Mouse (Mus musculus): ENCODE data around the gene Yipf7. TPM values are rescaled to one million over a fixed set of nuclear protein-coding genes. Genes with fewer than 3 reads are reported as not detected.

Yipf7 gene
- polyA plus RNA-seq, 1 experiment: not detected

DNA sequence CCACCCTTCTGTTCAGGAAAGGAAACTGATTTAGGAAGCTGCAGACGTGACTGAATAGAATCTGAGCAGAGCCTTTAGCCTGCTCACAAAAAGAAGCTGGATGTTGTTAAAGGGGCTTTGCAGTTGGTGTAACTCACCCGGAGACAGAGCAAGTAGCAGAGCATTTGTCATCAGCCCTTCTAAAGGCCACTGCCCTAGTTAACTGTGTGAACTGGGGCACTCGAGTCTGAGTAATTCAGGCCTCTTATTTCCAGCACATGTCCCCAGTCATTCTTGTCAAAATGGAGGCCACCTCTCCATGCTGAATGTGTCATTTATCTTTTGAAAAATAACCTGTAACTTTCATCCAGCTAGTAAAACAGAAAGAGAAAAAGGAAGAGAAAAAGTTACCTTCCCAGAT lies 30.8 kb downstream of the Yipf7 start:
- Histone ChIP-seq H3K4me1 (ENCODE audit: control insufficient read depth, insufficient read depth, low read length) (no peaks in the 10 kb centered on the region), H3K27ac (ENCODE audit: insufficient read depth, low read depth, low read length) (no peak overlapping the region), H3K4me3 (ENCODE audit: insufficient read depth, low read length) (no peak overlapping the region)
- TF ChIP-seq CTCF (IDR thresholded peaks at IDR 0.05; ENCODE audit: low read depth, low read length) (no peak), POLR2A (IDR thresholded peaks at IDR 0.05; ENCODE audit: borderline replicate concordance, low read depth, low read length) (no peak)

DNA sequence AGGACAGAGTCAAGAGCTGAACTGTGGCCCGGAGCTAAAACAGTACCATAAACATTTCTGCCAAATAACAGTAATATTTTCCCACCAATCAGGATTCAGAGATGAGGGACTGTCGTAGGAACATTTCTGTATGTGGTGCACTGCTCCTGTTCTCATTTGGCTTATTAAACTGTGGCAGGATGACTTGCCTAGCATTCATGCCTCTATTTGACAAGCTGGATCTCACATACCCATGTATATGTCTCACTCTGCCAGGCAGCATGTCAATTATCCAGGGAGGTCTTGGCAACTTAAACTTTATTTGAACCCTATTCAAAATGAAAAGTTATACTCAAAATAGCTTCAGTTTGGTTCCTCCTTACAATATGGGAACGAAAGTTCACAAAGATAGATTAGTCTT lies 35.4 kb downstream of the Yipf7 start:
- TF ChIP-seq POLR2A (IDR thresholded peaks at IDR 0.05; ENCODE audit: borderline replicate concordance, low read depth, low read length) (no peak), CTCF (IDR thresholded peaks at IDR 0.05; ENCODE audit: low read depth, low read length) (no peak)
- H3K27ac ChIP-seq (ENCODE audit: insufficient read depth, low read depth, low read length): no peak overlapping the region
- H3K4me3 ChIP-seq (ENCODE audit: insufficient read depth, low read length): no peak overlapping the region
- H3K4me1 ChIP-seq (ENCODE audit: control insufficient read depth, insufficient read depth, low read length): no peaks in the 10 kb centered on the region

DNA sequence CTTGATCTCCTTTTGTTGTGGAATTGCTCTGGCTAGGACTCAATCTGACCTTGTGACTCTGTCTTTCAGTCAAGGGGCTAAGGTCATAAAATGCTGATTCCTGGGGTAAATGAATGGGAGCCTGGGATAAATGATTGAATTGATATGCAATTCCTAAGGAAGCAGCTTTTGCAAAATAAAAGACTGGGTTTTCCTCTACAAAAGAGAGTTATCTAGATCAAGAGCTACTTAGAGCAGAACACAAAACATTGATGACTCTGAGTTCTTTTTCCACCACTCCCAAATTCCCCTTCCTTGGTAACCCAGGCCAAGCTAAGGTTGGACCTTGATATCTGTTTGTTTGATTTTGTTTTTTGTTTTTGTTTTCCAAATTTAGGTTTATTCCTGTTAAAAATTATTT lies 53.4 kb downstream of the Yipf7 start:
- no peaks in the 10 kb centered on the region for H3K4me1 ChIP-seq (ENCODE audit: control insufficient read depth, insufficient read depth, low read length)
- H3K27ac ChIP-seq (ENCODE audit: insufficient read depth, low read depth, low read length): no peak overlapping the region
- no peak overlapping the region for H3K4me3 ChIP-seq (ENCODE audit: insufficient read depth, low read length)
- TF ChIP-seq POLR2A (IDR thresholded peaks at IDR 0.05; ENCODE audit: borderline replicate concordance, low read depth, low read length): no peak
- no peak for TF ChIP-seq CTCF (IDR thresholded peaks at IDR 0.05; ENCODE audit: low read depth, low read length)

DNA sequence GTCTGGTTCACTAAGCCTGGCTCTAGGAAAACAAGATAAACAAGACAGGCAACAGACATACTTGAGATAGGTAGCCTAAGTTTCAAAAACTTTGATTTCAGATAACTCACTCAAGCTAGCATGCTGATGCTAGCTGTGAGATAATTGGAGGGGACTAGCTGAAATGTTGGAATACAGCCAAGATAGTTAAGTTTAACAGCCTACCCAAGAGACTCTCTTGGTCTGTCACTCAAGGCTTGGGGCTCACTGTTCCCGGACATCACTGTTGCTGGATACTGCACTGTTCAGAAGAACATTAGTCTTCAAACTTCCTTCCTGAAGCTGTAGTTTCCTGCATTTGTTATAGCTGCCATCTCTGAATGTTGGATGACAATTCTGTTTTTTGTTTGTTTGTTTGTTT lies 74.9 kb downstream of the Yipf7 start:
- TF ChIP-seq POLR2A (IDR thresholded peaks at IDR 0.05; ENCODE audit: borderline replicate concordance, low read depth, low read length) (no peak), CTCF (IDR thresholded peaks at IDR 0.05; ENCODE audit: low read depth, low read length) (no peak)
- Histone ChIP-seq H3K4me1 (ENCODE audit: control insufficient read depth, insufficient read depth, low read length) (no peaks in the 10 kb centered on the region), H3K4me3 (ENCODE audit: insufficient read depth, low read length) (no peak overlapping the region), H3K27ac (ENCODE audit: insufficient read depth, low read depth, low read length) (no peak overlapping the region)

Other genes starting within 250 kb of the Yipf7 start
- gene Kctd8, start 201.0 kb downstream of the Yipf7 start, polyA plus RNA-seq (2012; ENCODE audit: insufficient read depth, insufficient read length, missing spikeins): not detected in 2 replicates
- 16.4 and 18.5 TPM in 2 replicates for gene Guf1, start 14.3 kb upstream of the Yipf7 start, polyA plus RNA-seq (2012; ENCODE audit: insufficient read depth, insufficient read length, missing spikeins)
- 23.1 and 26.6 TPM in 2 replicates for gene Gnpda2, start 49.7 kb upstream of the Yipf7 start, polyA plus RNA-seq (2012; ENCODE audit: insufficient read depth, insufficient read length, missing spikeins)